8 mouse cellular contexts compared by ENCODE assay signal in genomic region chr5:134456503-134456962, GRCm38 (mm10). TPM values are rescaled to one million over a fixed set of nuclear protein-coding genes. Genes with fewer than 3 reads are reported as not detected.
DNase-seq lines count a peak whose midpoint lies in the region; ATAC-seq and TF ChIP-seq lines count a peak whose summit lies in the region.

Gene Gtf2ird1 (minus strand): TSS chr5:134456716.

- H3K27me3 ChIP-seq in CH12.LX (replicated peaks) = no peaks in the 10 kb centered on the region
- H3K27me3 ChIP-seq in forebrain, embryonic 14.5 days (replicated peaks; ENCODE audit: control insufficient read depth, insufficient read depth, low read length) = no peaks in the 10 kb centered on the region
- H3K27me3 ChIP-seq in heart, postnatal 0 days (ENCODE audit: control insufficient read depth, insufficient read depth, low read length) = no peaks in the 10 kb centered on the region
- no peaks in the 10 kb centered on the region for H3K27me3 ChIP-seq in liver, embryonic 13.5 days
- H3K27me3 ChIP-seq in neural tube, embryonic 11.5 days (ENCODE audit: control insufficient read depth, insufficient read depth, low read length) = no peaks in the 10 kb centered on the region
- H3K27me3 ChIP-seq in thymus, adult 2 months (ENCODE audit: control insufficient read depth, insufficient read depth, low read length) = no peaks in the 10 kb centered on the region

- peak; percentile 21; the same call in 1 of the 2 replicates for TF ChIP-seq POLR2A in CH12.LX (IDR thresholded peaks at IDR 0.05; ENCODE audit: low read depth, low read length)
- no peak for TF ChIP-seq POLR2A in thymus, adult 2 months (IDR thresholded peaks at IDR 0.05; ENCODE audit: control insufficient read depth, extremely low read depth, insufficient read depth, low read length, poor library complexity)

- no peak for TF ChIP-seq RAD21 in CH12.LX (IDR thresholded peaks at IDR 0.05; ENCODE audit: low read depth, low read length)

- ATAC-seq in forebrain, embryonic 14.5 days = peak; percentile 87
- ATAC-seq in heart, postnatal 0 days (ENCODE audit: insufficient read depth, low read depth) = peak; percentile 80
- ATAC-seq in liver, embryonic 13.5 days (ENCODE audit: low read depth) = peak; percentile 79
- ATAC-seq in neural tube, embryonic 11.5 days (ENCODE audit: insufficient read depth, low FRiP score, low TSS enrichment) = peak; percentile 72

- H3K27ac ChIP-seq in CH12.LX (ENCODE audit: insufficient read depth, low read depth) = no peak within 1 kb of the TSS
- peak within 1 kb of the TSS; percentile 90 for H3K27ac ChIP-seq in forebrain, embryonic 14.5 days (ENCODE audit: low read depth, low read length)
- peak within 1 kb of the TSS; percentile 90 for H3K27ac ChIP-seq in heart, postnatal 0 days (ENCODE audit: low read depth)
- H3K27ac ChIP-seq in liver, embryonic 13.5 days = 0 out of 2 replicates have a peak within 1 kb of the TSS, but pooled peaks have one; percentile 32
- H3K27ac ChIP-seq in neural tube, embryonic 11.5 days (ENCODE audit: low read depth, low read length) = peak within 1 kb of the TSS; percentile 76
- peak within 1 kb of the TSS; percentile 45 for H3K27ac ChIP-seq in thymus, adult 2 months (ENCODE audit: control insufficient read depth, insufficient read depth, low read length)

- no peak for TF ChIP-seq CTCF in CH12.LX (conservative IDR thresholded peaks at IDR 0.05 in 1 of 2, IDR thresholded peaks at IDR 0.05 in 1 of 2; ENCODE audit: low read depth in 2 of 2, low read length in 2 of 2)
- TF ChIP-seq CTCF in heart, postnatal 0 days (IDR thresholded peaks at IDR 0.05; ENCODE audit: low read depth) = no peak
- TF ChIP-seq CTCF in thymus, adult 2 months (IDR thresholded peaks at IDR 0.05; ENCODE audit: borderline replicate concordance, control insufficient read depth, extremely low read depth, insufficient read depth, low read length, poor library complexity) = no peak

- H3K4me3 ChIP-seq in CH12.LX (replicated peaks in 1 of 3; ENCODE audit: low read depth in 2 of 3, low read length in 2 of 3, poor library complexity in 1 of 3) = peak within 1 kb of the TSS; percentile 67 to 81 (median 79)
- H3K4me3 ChIP-seq in forebrain, embryonic 14.5 days (ENCODE audit: low read depth, low read length) = peak within 1 kb of the TSS; percentile 51
- peak within 1 kb of the TSS; percentile 72 for H3K4me3 ChIP-seq in heart, postnatal 0 days (ENCODE audit: low read depth, low read length)
- H3K4me3 ChIP-seq in liver, embryonic 13.5 days (replicated peaks) = peak within 1 kb of the TSS; percentile 69
- H3K4me3 ChIP-seq in neural tube, embryonic 11.5 days (ENCODE audit: low read depth, low read length) = peak within 1 kb of the TSS; percentile 59
- H3K4me3 ChIP-seq in thymus, adult 2 months (ENCODE audit: control insufficient read depth, insufficient read depth, low read length) = peak within 1 kb of the TSS; percentile 79

- H3K9ac ChIP-seq in CH12.LX (ENCODE audit: insufficient read depth, low read depth) = peak within 1 kb of the TSS; percentile 72
- H3K9ac ChIP-seq in forebrain, embryonic 14.5 days (ENCODE audit: low read length) = peak within 1 kb of the TSS; percentile 93
- H3K9ac ChIP-seq in heart, postnatal 0 days (replicated peaks; ENCODE audit: low read depth, low read length) = peak within 1 kb of the TSS; percentile 90
- H3K9ac ChIP-seq in liver, embryonic 13.5 days = peak within 1 kb of the TSS; percentile 75
- H3K9ac ChIP-seq in neural tube, embryonic 11.5 days (ENCODE audit: low read length) = peak within 1 kb of the TSS; percentile 88

- peaks cover 8% of the 10 kb centered on the region for H3K9me3 ChIP-seq in CH12.LX (replicated peaks; ENCODE audit: low read length)
- H3K9me3 ChIP-seq in forebrain, embryonic 14.5 days (replicated peaks; ENCODE audit: control insufficient read depth, low read length) = 0 out of 2 replicates have a peak, but pooled peaks cover 2% of the 10 kb centered on the region
- H3K9me3 ChIP-seq in heart, postnatal 0 days (replicated peaks; ENCODE audit: control insufficient read depth, low read length) = no peaks in the 10 kb centered on the region
- no peaks in the 10 kb centered on the region for H3K9me3 ChIP-seq in liver, embryonic 13.5 days (replicated peaks)
- H3K9me3 ChIP-seq in neural tube, embryonic 11.5 days (ENCODE audit: control insufficient read depth, low read length) = no peaks in the 10 kb centered on the region

- under 1% methylated on average over 43 of the region's 44 CpGs for WGBS in forebrain, embryonic 14.5 days
- under 1% methylated on average over 44 of the region's 44 CpGs for WGBS in heart, postnatal 0 days
- 2% methylated on average over 24 of the region's 44 CpGs for WGBS in liver, embryonic 13.5 days (ENCODE audit: insufficient replicate concordance)
- under 1% methylated on average over 29 of the region's 44 CpGs for WGBS in neural tube, embryonic 11.5 days
- 2% methylated on average over 44 of the region's 44 CpGs for WGBS in thymus, adult 2 months

- dilution Hi-C loops in CH12.LX (cut with MboI; ENCODE audit: extremely low pct_ligation_motif_present, extremely low pct_unique_long_range_greater_than_20kb, low sequenced_read_pairs) = no loop called here

- H3K4me1 ChIP-seq in CH12.LX (ENCODE audit: control insufficient read depth in 1 of 2, insufficient read depth in 2 of 2) = peaks cover 0 to 16% of the 10 kb centered on the region in 2 experiments; a peak in 2 of 4 replicates
- peaks cover 14% of the 10 kb centered on the region for H3K4me1 ChIP-seq in forebrain, embryonic 14.5 days (ENCODE audit: control insufficient read depth, insufficient read depth, low read length)
- peaks cover 14% of the 10 kb centered on the region for H3K4me1 ChIP-seq in heart, postnatal 0 days (ENCODE audit: control insufficient read depth, insufficient read depth)
- peaks cover 25% of the 10 kb centered on the region for H3K4me1 ChIP-seq in liver, embryonic 13.5 days (replicated peaks)
- H3K4me1 ChIP-seq in neural tube, embryonic 11.5 days (ENCODE audit: control insufficient read depth, insufficient read depth, low read length) = peaks cover 11% of the 10 kb centered on the region
- peaks cover 15% of the 10 kb centered on the region for H3K4me1 ChIP-seq in thymus, adult 2 months (replicated peaks; ENCODE audit: control insufficient read depth, insufficient read depth, low read length)

- in situ Hi-C loops in CH12.LX (cut with MboI; ENCODE audit: low pct_ligation_motif_present, low pct_unique_long_range_greater_than_20kb, low sequenced_read_pairs) = no loop called here

- TF ChIP-seq EP300 in CH12.LX (IDR thresholded peaks at IDR 0.05; ENCODE audit: low read length) = no peak
- no peak for TF ChIP-seq EP300 in heart, postnatal 0 days (IDR thresholded peaks at IDR 0.05; ENCODE audit: low read depth)

- H3K36me3 ChIP-seq in CH12.LX (replicated peaks in 1 of 2; ENCODE audit: control insufficient read depth in 1 of 2, insufficient read depth in 1 of 2, low read length in 1 of 2) = peaks cover 0 to 18% of the 10 kb centered on the region in 2 experiments
- H3K36me3 ChIP-seq in forebrain, embryonic 14.5 days (ENCODE audit: control insufficient read depth, insufficient read depth, low read length) = 0 out of 2 replicates have a peak, but pooled peaks cover 5% of the 10 kb centered on the region
- no peaks in the 10 kb centered on the region for H3K36me3 ChIP-seq in heart, postnatal 0 days (replicated peaks; ENCODE audit: control insufficient read depth, insufficient read depth, low read length)
- H3K36me3 ChIP-seq in liver, embryonic 13.5 days = 0 out of 2 replicates have a peak, but pooled peaks cover 4% of the 10 kb centered on the region
- H3K36me3 ChIP-seq in neural tube, embryonic 11.5 days (ENCODE audit: control insufficient read depth, insufficient read depth, low read length) = no peaks in the 10 kb centered on the region; the same call in 1 of the 2 replicates
- H3K36me3 ChIP-seq in thymus, adult 2 months (ENCODE audit: control insufficient read depth, insufficient read depth, low read length) = no peaks in the 10 kb centered on the region

- H3K4me2 ChIP-seq in CH12.LX (ENCODE audit: insufficient read depth, low read depth, poor library complexity, severe bottlenecking) = peak within 1 kb of the TSS; percentile 57
- H3K4me2 ChIP-seq in forebrain, embryonic 14.5 days (ENCODE audit: low read length) = peak within 1 kb of the TSS; percentile 89
- H3K4me2 ChIP-seq in heart, postnatal 0 days (ENCODE audit: low read depth, low read length) = peak within 1 kb of the TSS; percentile 83
- H3K4me2 ChIP-seq in liver, embryonic 13.5 days = peak within 1 kb of the TSS; percentile 93
- H3K4me2 ChIP-seq in neural tube, embryonic 11.5 days (ENCODE audit: low read depth) = peak within 1 kb of the TSS; percentile 78

- no peaks in the 10 kb centered on the region for H3K79me2 ChIP-seq in CH12.LX (replicated peaks; ENCODE audit: control insufficient read depth, extremely low read depth, insufficient read depth, poor library complexity, severe bottlenecking)

- DNase-seq in CH12.LX (ENCODE audit: extremely low read depth) = peak; percentile 69
- DNase-seq in c-Kit-positive CD71-positive TER-119-negative erythroid progenitor cells, embryonic 14.5 days (ENCODE audit: low read depth) = peak; percentile 63
- DNase-seq in forebrain, embryonic 14.5 days (ENCODE audit: low spot score) = peak; percentile 85
- DNase-seq in heart, postnatal 0 days (ENCODE audit: low spot score) = peak; percentile 79
- peak; percentile 86 to 88 for DNase-seq in kidney, postnatal 36 days
- DNase-seq in liver, embryonic 13.5 days = peak; percentile 59
- peak; percentile 75 for DNase-seq in neural tube, embryonic 11.5 days (ENCODE audit: low spot score)
- DNase-seq in thymus, adult 2 months = peak; percentile 63

TF ChIP-seq in CH12.LX, 34 proteins besides CTCF, POLR2A, EP300 and RAD21 (continues in another document):
- TF ChIP-seq MXI1 (IDR thresholded peaks at IDR 0.05; ENCODE audit: low read depth, low read length) (no peak; the same call in 1 of the 2 replicates), JUND (conservative IDR thresholded peaks at IDR 0.05; ENCODE audit: low read depth, low read length) (no peak), MAZ (IDR thresholded peaks at IDR 0.05; ENCODE audit: low read depth, low read length) (no peak), BHLHE40 (IDR thresholded peaks at IDR 0.05; ENCODE audit: low read depth, low read length) (no peak), MAX (IDR thresholded peaks at IDR 0.05; ENCODE audit: low read length) (0 out of 2 replicates have a peak, but pooled peaks have one; percentile 5)

RNA-seq across cellular contexts. Expression of gene Gtf2ird1, which starts in this region (rescaled TPM):
- total RNA-seq in CH12.LX (2012; rRNA removed) (12.2 and 13.1 TPM in 2 replicates), CH12.LX (2014; rRNA removed) (12.8 and 13.3 TPM in 2 replicates)
- 32.0 and 39.0 TPM in 2 replicates for polyA plus RNA-seq in CH12.LX (2012; ENCODE audit: insufficient read length, low read depth)
- 50.9 and 60.7 TPM in 2 replicates for polyA plus RNA-seq in forebrain, embryonic 14.5 days (2014; fragmentation: Nextera tagmentation; extraction: Ambion mirVana)
- total RNA-seq in heart, postnatal 0 days (2014; rRNA removed; ENCODE audit: low replicate concordance) = 28.8 and 63.7 TPM in 2 replicates
- 20.5 and 27.7 TPM in 2 replicates for polyA plus RNA-seq in heart, postnatal 0 days (2015; fragmentation: Nextera tagmentation; extraction: Ambion mirVana)
- polyA plus RNA-seq in liver, embryonic 13.5 days (2015; fragmentation: Nextera tagmentation; extraction: Ambion mirVana) = 12.9 and 13.6 TPM in 2 replicates
- polyA plus RNA-seq in neural tube, embryonic 11.5 days (2014; fragmentation: Nextera tagmentation; extraction: Ambion mirVana) = 75.6 and 79.9 TPM in 2 replicates
- 75.6 and 83.9 TPM in 2 replicates for polyA plus RNA-seq in thymus, adult 2 months (2012; rRNA removed)
